Mouse (Mus musculus): ENCODE results near the gene Tmed10. TPM values are rescaled to one million over a fixed set of nuclear protein-coding genes. Genes with fewer than 3 reads are reported as not detected.

Tmed10 gene
- total RNA-seq, 2 experiments from 2014 or later, result 151 to 158 TPM

DNA sequence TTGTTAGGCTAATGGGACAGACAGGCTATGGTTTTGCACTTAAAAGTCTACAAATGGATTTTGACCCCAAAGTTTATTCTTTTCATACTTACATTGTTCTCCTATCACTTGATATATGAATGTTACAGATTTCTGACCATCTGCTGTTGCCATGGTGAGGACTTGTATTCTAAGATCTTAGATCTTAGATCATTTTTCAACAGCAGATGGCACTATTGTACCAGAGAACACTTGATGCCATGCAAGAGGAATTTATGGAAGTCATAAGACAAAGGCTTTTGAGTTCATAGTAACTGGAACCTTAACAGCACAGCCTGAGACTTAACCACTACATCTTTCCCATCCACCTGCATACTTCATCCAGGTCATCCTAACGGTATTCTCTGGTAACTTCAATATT is 33.5 kb downstream of the Tmed10 start:
- intact Hi-C loops (cut with DNase I), result loop anchor here (5.0 kb wide), 1 partner anchor 321 kb away; no protein-coding TSS in a partner anchor
- DNase-seq (ENCODE audit: extremely low spot score in 1 of 2, low spot score in 2 of 2), result peak in 1 of 2 experiments; percentile 58

DNA sequence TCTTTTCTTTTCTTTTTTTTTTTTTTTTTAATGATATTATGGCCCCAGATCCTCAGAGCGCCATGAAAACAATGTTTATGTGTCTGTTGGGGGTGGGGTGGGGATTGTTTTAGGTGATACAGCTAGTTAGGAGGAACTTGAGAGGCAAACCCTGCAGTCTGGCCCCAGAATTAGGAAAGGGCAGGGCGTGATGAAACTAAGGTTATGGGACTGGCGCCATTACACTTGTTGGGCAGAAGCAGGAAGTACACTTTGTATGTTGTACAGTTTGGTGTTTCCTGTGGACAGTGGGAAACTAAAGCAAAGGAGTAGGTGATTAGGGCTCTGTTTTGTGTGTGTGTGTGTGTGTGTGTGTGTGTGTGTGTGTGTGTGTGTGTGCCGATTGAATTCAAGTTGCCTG is 34.7 kb downstream of the Tmed10 start:
- intact Hi-C loops (cut with DNase I), result loop anchor here (5.0 to 10.0 kb wide), 2 partner anchors 322 to 475 kb away; no protein-coding TSS in a partner anchor
- DNase-seq (ENCODE audit: extremely low spot score in 1 of 2, low spot score in 2 of 2), result peak in 1 of 2 experiments; percentile 34

DNA sequence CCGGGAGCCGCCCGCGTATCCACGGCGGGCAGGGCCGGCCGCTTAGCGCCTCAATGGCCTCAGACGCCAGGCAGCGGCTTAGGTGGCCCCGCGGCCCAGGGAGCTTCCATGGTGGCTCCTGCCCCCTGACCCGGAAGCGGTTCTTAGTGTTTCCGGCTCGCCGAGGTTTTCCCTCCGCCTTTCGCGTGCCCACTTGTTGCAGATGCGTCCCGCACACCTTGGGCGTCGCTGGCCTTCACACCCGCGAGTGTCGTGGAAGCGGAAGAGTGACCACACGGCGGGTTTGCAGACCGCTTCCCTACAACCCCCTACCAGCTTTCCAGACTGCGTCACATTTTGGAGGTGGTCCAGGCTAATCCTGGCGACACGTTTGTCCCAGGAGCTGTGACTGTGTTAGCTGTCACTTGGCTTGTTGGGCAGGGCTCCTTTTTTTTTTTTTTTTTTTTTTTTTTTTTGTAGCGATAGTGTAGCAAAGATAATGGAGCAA is 35.4 kb downstream of the Tmed10 start, which contains the start of gene Nek9:
Gene Nek9 (minus strand): TSS at position 120 of the 487 bp plus-strand sequence.
- intact Hi-C loops (cut with DNase I), result loop anchor here (10.0 kb wide), 1 partner anchor 476 kb away; no protein-coding TSS in a partner anchor
- peak; percentile 90 to 96 for DNase-seq (ENCODE audit: extremely low spot score in 1 of 2, low spot score in 2 of 2)

DNA sequence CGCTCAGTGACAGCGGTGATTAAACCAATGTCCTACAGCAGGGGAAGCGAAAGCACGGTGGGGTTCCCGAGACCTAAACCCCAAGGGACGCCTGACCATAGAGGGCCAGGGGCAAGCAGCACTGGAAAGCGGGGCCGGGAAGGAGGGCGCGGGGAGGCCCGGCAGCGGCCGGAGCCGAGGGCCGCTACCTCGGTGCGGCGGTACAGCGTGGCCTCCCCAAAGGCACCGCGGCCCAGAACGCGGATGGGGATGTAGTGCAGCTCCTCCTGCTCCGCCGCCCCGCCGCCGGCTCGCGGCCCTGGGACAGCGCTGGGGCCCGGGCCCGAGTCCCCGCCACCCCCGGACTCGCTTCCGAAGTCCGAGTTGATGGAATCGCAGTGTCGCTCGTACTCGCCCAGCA is 35.8 kb downstream of the Tmed10 start:
- DNase-seq (ENCODE audit: extremely low spot score in 1 of 2, low spot score in 2 of 2), result no peak
- intact Hi-C loops (cut with DNase I), result loop anchor here (10.0 kb wide), 1 partner anchor 476 kb away; no protein-coding TSS in a partner anchor

DNA sequence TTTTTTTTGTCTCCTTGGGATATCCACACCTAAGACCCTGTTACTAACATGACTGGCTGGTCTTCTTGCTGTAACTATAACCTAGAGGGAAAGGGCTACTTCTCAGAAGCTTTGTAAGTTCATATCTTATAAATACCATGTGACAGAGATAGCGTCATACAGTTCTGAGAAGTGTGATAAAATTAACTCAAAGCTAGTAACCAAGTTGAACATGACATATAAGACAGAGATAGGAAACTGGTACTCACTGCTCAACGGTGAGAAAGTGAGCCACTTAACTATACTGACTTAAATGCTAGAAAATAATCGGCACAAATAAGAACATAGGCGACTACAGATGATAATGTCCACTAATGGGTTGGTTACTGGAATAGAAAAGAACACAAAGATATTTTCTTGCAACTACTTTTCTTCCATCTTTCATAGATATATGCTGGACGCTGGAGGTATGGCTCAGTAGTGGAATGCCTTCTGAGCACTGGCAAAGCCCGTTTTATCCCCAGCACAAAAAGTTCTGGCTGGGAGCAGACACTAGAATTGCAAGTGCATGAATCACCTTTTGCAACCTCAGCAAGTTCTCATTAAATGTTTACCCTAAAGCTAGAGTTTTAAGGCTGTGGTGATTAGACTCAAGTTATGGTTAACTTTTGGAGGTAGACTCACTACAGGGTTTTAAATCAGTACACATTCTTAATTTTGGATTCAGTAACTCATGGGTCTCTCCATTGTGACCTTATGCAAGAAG is 36.9 kb downstream of the Tmed10 start:
- intact Hi-C loops (cut with DNase I), result loop anchor here (10.0 kb wide), 1 partner anchor 477 kb away; no protein-coding TSS in a partner anchor
- no peak for DNase-seq (ENCODE audit: extremely low spot score in 1 of 2, low spot score in 2 of 2)

DNA sequence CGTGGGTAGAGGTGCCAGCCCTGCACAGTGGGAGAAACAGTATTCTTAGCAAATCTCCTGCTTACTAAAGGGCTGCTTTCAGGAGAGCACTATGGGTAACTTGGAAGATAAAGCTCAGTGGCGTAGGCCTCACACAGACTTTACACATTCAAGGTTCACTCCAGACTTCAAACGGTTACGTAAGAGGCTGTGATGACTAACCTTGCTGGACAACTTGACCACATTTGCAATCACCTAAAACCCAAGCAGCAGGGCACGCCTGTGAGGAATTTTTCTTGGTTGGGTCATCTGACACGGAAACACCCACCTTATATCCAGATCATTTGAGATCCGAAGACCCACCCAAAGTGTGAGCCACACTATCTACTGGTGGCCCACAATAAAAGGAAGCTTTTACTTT is 44.5 kb downstream of the Tmed10 start:
- intact Hi-C loops (cut with DNase I), result loop anchor here (10.0 kb wide), 1 partner anchor 485 kb away; no protein-coding TSS in a partner anchor
- no peak for DNase-seq (ENCODE audit: extremely low spot score in 1 of 2, low spot score in 2 of 2)

DNA sequence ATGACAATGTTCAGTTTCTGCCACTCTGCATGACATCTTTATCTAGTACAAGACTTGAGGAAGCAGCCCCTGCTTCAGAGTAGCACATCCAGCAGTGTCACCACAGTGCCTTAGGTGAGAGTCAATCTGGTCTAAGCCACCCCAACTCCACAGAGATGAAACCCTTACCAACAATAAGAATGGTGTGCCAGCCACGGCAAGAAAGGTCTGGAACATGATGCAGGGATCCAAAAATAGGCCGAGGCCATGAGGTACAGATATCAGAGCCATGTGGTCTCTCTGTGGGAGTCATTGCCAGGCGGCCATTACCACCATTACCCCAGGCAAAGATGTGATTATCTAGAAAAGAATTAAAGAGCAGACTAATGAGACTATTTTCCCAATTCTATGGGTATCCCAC is 66.0 kb downstream of the Tmed10 start:
- no peak for DNase-seq (ENCODE audit: extremely low spot score in 1 of 2, low spot score in 2 of 2)
- intact Hi-C loops (cut with DNase I), result no loop called here

DNA sequence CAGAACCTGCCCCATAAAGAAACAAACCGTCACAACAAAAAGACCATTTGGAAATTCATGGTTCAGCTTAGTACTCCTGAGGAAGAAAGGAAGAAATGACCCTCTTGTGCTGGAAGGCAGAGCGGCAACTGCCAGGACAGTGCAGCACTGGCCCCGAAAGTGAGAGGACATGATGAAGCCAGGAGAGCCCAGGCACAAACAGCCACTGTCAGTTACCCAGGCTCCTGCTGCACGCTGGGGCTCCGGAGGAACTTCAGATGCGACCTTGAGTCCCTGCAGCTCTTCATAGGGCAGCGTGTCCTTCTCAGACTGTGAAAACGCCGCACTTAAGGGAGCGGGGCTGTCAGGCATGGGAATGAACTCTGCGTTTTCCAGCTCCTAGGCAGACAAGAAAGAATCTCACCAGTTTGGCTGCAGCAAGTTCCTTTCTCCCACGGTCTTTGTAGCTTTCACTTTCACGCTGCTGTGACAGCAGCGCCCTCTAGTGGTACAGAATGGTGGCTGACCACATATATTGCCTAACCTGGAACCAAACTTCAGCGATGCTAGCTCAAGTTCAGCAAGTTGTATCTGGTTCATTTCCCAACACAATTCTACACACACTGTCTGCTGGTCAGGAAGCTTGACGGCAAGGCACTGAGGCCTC is 69.3 kb downstream of the Tmed10 start:
- intact Hi-C loops (cut with DNase I), result loop anchor here (2.0 kb wide), 1 partner anchor 163 kb away; no protein-coding TSS in a partner anchor
- peak; percentile 80 to 87 for DNase-seq (ENCODE audit: extremely low spot score in 1 of 2, low spot score in 2 of 2)

DNA sequence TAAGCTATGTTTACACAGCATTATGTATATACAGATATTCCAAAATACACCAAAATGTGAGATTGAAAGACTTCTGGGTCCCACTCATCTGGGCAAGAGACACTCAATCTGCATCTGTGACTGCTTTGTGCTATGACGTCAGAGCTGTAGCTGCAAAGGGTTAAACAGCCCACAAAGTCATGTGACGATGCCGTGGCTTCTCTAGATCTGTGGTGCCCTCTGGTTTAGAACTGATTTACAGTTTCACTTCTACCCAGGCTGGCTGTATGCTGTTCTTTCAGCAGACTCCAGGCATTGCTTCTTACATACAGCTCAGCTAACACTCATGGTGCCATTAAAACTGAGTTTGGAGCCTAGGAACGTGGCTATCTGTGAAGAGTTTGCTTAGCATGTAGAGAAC is 69.9 kb downstream of the Tmed10 start:
- DNase-seq (ENCODE audit: extremely low spot score in 1 of 2, low spot score in 2 of 2), result no peak
- intact Hi-C loops (cut with DNase I), result loop anchor here (2.0 to 5.0 kb wide), 2 partner anchors 142 to 162 kb away; no protein-coding TSS in a partner anchor

DNA sequence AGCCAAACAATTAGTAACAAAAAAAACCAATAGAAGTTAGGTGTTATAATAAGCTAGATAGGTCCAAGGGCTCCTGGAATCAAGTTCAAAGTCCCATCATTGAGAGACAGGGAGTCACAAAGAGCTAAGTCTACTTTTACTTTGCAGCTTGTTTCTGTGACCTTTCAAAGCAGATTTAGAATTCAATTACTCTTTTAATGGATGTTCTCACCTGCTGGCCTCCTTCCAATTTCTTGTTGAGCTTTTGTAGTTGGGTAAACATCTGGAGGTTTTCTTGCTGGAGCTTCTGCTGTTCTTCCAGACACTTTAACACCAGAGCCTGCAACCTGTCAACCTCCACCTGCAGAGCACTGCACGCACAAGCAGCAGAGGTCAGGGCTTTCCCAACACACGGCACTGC is 71.4 kb downstream of the Tmed10 start:
- DNase-seq (ENCODE audit: extremely low spot score in 1 of 2, low spot score in 2 of 2), result no peak
- intact Hi-C loops (cut with DNase I), result loop anchor here (5.0 kb wide), 1 partner anchor 141 kb away; no protein-coding TSS in a partner anchor

DNA sequence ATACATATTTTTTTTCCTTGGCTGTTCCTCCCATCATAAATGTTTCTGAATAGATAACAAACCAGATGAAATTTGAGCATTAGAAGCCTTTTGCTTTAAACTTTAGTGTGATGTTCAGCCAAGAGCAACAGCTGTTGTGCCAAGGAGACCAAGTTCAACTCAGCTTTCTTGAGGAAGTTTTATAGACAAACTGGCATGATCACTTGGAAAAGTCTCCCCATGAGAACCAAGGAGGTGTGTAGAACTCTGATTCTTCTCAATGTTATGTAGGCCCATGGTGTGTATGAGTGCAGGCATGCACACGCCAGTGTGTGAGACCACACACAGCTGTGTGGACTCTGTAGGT is 75.8 kb downstream of the Tmed10 start:
- intact Hi-C loops (cut with DNase I), result no loop called here
- DNase-seq (ENCODE audit: extremely low spot score in 1 of 2, low spot score in 2 of 2), result no peak

DNA sequence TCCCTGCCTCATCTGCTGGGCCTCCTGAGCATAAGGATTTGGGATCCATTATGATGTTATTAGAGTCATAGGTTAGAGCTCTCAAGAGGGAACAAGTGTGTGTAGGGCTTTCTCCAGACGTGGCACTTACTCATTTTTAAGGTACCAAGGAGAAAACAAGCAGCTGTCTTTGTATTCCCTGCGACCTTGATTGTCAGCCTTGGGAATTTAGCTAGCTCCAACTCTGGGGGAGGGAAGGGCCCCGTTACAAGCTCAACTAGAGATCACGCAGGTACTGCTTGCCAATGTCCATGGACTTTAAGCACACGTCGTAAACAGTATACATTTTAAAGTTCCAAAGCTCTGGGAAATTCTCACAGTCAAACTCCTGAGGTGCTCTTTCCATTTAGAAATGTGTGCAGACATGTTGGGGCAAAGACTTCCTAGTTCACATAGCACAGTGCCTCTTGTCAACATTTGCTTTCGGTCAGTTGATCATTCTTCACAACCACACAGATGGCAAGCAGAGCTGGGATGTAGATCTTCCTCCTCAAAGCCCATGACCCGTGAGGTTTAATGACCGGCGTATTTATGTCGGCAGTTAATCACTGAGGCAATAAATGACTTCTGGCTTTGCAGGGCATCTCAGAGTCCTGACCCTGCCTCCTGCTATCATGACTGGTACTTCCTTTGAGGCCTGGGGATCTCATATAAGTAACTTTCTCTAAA is 76.4 kb downstream of the Tmed10 start:
- intact Hi-C loops (cut with DNase I), result no loop called here
- DNase-seq (ENCODE audit: extremely low spot score in 1 of 2, low spot score in 2 of 2), result no peak

DNA sequence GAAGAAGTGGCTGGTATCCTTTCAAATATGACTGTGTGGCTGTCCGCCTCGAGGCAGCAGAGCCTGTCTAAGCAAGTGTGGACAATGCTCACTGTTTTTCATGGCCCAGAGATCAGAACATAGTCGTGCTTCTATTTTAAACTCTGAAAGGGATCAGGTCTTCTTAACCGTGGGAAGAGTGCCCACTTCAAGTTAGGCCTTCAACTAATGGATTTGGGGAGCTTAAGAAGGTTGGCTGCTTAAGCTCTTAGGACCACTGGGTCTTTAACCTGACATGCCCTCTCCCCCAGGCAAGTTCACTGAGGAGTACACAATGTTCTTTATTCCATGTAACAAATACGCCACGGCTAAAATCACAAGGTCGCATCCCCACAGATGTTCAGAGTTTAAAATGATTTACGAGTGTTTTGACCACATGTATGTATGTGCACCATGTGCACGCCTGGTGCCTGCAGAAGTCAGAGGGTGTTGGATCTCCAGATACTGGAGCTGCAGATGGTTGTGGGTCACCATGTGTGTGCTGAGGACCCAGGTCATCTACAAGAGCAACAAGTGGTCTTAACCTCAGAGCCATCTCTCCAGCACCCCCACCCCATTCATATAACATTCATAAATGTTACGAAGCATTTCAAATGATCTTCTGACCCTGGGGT is 77.2 kb downstream of the Tmed10 start:
- intact Hi-C loops (cut with DNase I), result no loop called here
- DNase-seq (ENCODE audit: extremely low spot score in 1 of 2, low spot score in 2 of 2), result no peak

DNA sequence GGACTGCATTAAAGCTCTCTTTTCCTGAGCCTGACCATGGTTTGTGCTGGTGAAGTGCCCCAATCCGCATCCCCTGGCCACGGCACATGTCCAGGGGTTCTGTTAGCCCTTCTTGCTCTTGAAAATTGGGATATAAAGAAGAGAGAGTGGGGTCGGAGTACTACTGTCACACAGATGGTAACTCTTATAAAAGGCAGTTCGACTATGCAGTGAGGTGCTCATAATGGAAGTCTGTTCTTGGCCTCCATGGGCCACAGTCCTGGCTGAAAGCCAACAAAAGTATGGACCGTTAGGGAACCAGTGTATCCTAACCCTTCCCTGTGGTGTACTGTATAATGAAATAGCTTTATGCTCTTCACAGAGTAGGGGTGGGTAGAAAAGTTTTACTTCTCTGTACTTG is 77.7 kb downstream of the Tmed10 start:
- DNase-seq (ENCODE audit: extremely low spot score in 1 of 2, low spot score in 2 of 2), result no peak
- intact Hi-C loops (cut with DNase I), result no loop called here

DNA sequence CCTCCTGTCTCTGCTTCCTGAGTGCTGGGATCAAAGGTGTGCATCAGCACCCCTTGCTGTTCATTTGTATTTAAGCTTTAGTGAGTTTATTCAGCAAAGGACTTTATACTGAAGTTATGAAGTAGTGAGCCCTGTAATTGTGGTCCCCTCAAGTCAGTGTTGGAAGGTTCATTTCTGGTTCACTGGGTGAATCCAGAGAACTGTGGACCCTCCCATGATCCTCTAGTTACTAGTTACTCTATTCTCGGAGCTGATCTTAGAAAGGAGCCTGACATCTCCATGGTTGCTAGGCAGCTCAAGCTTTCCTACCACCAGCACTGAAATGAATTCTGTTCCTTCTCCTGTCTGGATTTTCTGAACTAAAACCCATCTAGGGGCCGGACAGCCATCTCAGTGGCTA is 79.1 kb downstream of the Tmed10 start:
- DNase-seq (ENCODE audit: extremely low spot score in 1 of 2, low spot score in 2 of 2), result no peak
- intact Hi-C loops (cut with DNase I), result no loop called here

DNA sequence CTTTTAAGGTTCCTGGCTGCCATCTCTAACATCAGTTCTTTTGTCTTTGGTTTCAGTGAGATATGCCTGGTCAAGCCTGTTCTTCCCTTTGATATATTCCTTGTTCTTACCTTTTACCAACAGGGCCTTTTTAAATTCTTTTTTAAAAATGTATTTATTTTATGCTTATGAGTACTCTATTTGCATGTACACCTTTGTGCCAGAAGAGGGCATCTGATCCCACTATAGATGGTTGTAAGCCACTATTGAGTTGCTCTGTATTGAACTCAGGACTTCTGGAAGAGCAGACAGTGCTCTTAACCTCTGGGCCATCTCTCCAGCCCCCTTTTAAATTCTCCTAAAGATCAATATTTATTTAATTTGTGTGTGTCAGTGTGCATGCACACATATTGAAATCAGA is 81.7 kb downstream of the Tmed10 start:
- intact Hi-C loops (cut with DNase I), result no loop called here
- DNase-seq (ENCODE audit: extremely low spot score in 1 of 2, low spot score in 2 of 2), result no peak

DNA sequence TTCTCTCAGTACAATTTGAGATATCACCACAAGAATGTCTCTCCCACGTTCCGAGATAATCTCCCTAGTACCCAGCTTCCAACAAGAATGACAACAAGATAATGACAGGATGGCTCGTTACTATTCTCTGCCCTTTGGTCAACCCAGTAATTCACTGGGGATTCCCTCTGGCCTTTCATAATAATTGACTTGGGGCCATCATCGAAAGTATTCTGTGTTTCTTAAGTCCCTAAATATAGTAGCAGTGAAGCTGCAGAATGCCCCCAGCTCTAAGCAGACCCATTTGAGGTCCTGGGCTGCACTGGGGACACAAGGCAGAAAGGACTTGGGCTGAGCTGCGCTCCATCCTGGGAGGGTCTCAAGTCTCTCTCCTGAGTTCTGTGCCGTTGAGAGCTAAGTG is 82.4 kb downstream of the Tmed10 start:
- no peak for DNase-seq (ENCODE audit: extremely low spot score in 1 of 2, low spot score in 2 of 2)
- intact Hi-C loops (cut with DNase I), result no loop called here

DNA sequence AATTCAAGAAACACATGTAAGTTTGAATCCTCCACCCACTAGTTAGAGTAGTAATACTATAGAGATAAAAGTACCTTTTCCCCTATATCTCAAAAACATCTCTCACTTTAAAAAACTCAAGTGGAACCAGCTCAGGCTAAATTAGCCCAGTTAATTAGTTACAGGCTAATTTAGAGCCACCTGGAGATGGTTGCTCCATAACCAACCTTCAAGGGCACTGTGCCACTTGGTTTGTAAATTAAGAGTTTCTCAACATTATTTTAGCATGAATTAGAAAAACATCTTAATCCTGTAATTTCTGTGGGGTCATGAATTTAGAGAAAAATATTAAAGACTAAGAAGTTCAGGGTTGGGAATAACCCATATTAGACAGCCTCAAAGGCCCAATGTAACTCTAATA is 83.1 kb downstream of the Tmed10 start:
- no peak for DNase-seq (ENCODE audit: extremely low spot score in 1 of 2, low spot score in 2 of 2)
- intact Hi-C loops (cut with DNase I), result no loop called here

DNA sequence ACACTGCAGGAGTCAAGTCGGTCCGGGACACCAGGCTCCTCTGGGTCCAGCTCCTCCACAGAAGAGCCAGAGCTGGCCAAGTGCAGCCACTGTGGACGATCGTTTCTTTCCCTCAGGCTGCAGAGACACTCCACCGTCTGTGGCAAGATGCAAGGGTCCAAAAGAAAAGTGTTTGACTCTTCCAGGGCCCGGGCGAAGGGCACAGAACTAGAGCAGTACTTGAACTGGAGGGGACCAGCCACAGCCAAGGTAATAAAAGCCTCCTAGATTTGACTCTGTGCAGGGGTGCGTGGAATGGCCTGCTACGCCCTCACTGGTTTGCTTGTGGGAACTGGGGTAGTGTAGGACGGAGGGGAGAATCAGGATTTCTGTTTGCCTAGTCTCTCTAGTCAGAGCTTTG is 84.0 kb downstream of the Tmed10 start:
- DNase-seq (ENCODE audit: extremely low spot score in 1 of 2, low spot score in 2 of 2), result no peak
- intact Hi-C loops (cut with DNase I), result no loop called here

All from left cerebral cortex, postnatal 10 days (tissue).